Mouse (Mus musculus) E14TG2a.4 (cell line): Measurements from ENCODE around the gene Ago4.
A peak's percentile ranks its signal among the peaks of the same experiment; 100 is the strongest.

Experiments
- H3K27me3 ChIP-seq: 2 replicates; pipeline ENCODE4 v1.6.1; 2014; ENCODE audit warnings: low read length, control low read depth; ENCODE audit not compliant: insufficient read depth
- H3K36me3 ChIP-seq: 2 replicates; pipeline ENCODE4 v1.6.1; 2014; ENCODE audit warnings: low read length, control low read depth; ENCODE audit not compliant: insufficient read depth
- H3K4me1 ChIP-seq: replicated peaks from 2 replicates; pipeline ENCODE4 v1.6.1; 2014; ENCODE audit warnings: low read depth, low read length, control low read depth
- H3K4me3 ChIP-seq: replicated peaks from 2 replicates; pipeline ENCODE4 v1.5.1; 2014; ENCODE audit warnings: mild to moderate bottlenecking, low read length
- H3K9me3 ChIP-seq: 2 replicates; pipeline ENCODE4 v1.6.1; 2014; ENCODE audit warnings: low read length, control low read depth
- CTCF ChIP-seq: conservative IDR thresholded peaks from 2 replicates; pipeline ENCODE4 v1.5.1; 2014; ENCODE audit warnings: low read length
- NANOG ChIP-seq: IDR thresholded peaks from 2 replicates; pipeline ENCODE4 v1.6.1; 2014; ENCODE audit warnings: borderline replicate concordance, low read length, mixed read lengths
- POU5F1 ChIP-seq: IDR thresholded peaks from 2 replicates; pipeline ENCODE4 v1.6.1; 2014; ENCODE audit warnings: low read length, borderline replicate concordance

Gene Ago4

DNA sequence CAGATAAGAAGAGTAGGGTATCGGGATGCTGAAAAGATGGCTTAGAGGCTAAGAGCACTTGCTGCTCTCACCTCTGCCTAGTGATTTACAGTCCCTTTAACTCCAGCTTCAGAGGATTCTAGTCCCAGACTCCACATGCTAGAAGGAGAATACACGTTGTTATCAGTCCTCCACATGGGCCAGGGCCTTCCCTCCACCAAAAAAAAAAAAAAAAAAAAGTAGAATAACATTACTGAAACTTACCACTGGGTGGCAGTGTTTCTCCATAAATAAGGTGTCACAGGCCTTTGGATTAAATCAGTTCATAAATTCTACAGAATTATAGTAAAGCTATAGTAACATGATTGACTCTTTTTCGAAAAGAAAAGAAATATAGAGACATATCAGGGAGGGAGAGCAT, 21.2 kb upstream of the Ago4 start:
- Histone ChIP-seq H3K36me3 (no peaks in the 10 kb centered on the region), H3K9me3 (no peaks in the 10 kb centered on the region), H3K27me3 (0 out of 2 replicates have a peak, but pooled peaks cover 3% of the 10 kb centered on the region), H3K4me3 (no peak overlapping the region), H3K4me1 (peaks cover 15% of the 10 kb centered on the region)
- peak; percentile 30 for TF ChIP-seq CTCF
- no peak for TF ChIP-seq NANOG

DNA sequence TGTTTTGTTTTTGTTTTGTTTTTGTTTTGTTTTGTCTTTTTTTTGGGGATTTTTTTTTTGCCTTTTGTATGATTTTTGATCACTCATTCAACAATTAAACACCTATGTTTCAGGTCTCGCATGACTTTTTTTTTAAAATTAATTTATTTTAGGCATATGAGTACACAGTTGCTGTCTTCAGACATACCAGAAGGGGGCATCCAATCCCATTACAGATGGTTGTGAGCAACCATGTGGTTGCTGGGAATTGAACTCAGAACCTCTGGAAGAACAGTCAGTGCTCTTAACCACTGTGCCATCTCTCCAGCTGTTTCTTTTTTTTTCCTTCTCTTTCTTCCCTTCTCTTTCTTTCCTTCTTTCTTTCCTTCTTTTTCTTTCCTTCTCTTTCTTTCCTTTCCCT, 20.4 kb upstream of the Ago4 start:
- Histone ChIP-seq H3K9me3 (no peaks in the 10 kb centered on the region), H3K4me3 (no peak overlapping the region), H3K36me3 (no peaks in the 10 kb centered on the region), H3K27me3 (0 out of 2 replicates have a peak, but pooled peaks cover 3% of the 10 kb centered on the region), H3K4me1 (peaks cover 15% of the 10 kb centered on the region)
- TF ChIP-seq NANOG: no peak
- TF ChIP-seq CTCF: peak; percentile 26

DNA sequence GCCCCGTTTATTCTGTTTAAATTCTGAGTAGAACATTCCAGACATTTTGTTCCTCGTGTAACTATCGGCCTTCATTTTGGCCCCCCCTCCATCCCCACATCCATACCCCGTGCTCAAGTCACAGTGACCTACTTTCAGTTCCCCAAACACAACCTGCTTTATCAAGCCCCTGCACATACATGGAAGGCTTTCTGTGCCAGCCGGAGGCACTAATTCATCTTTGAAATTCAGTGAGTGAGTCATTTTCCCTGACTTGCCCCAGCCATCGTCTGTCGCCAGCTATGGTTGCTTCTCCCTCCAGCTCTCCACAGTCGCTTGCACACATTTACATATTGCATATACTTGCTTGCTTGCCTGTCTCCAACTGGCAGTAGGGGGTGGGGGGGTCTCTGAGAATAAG, 19.8 kb upstream of the Ago4 start:
- Histone ChIP-seq H3K4me3 (no peak overlapping the region), H3K27me3 (0 out of 2 replicates have a peak, but pooled peaks cover 3% of the 10 kb centered on the region)
- no peak for TF ChIP-seq CTCF
- no peak for TF ChIP-seq POU5F1
- no peak for TF ChIP-seq NANOG

GRCm38 (mm10) chr4:126552136-126552535, 18.9 kb upstream of the Ago4 start:
- no peaks in the 10 kb centered on the region for H3K9me3 ChIP-seq
- TF ChIP-seq POU5F1 (no peak), CTCF (no peak)
- H3K4me1 ChIP-seq: peaks cover 4% of the 10 kb centered on the region
- H3K4me3 ChIP-seq: no peak overlapping the region
- 0 out of 2 replicates have a peak, but pooled peaks cover 3% of the 10 kb centered on the region for H3K27me3 ChIP-seq
- H3K36me3 ChIP-seq: no peaks in the 10 kb centered on the region

More for the DNA sequence above, 19.8 kb upstream of the Ago4 start:
- Histone ChIP-seq H3K9me3 (no peaks in the 10 kb centered on the region), H3K36me3 (no peaks in the 10 kb centered on the region), H3K4me1 (peaks cover 12% of the 10 kb centered on the region)

- no peak for TF ChIP-seq POU5F1
- TF ChIP-seq CTCF: no peak
- no peak for TF ChIP-seq NANOG
- Histone ChIP-seq H3K9me3 (no peaks in the 10 kb centered on the region), H3K36me3 (no peaks in the 10 kb centered on the region), H3K4me1 (no peaks in the 10 kb centered on the region), H3K27me3 (0 out of 2 replicates have a peak, but pooled peaks cover 3% of the 10 kb centered on the region), H3K4me3 (no peak overlapping the region)
Observed at GRCm38 (mm10) chr4:126546183-126546582, 12.9 kb upstream of the Ago4 start.

GRCm38 (mm10) chr4:126545703-126546102, 12.4 kb upstream of the Ago4 start:
- Histone ChIP-seq H3K4me3 (no peak overlapping the region), H3K36me3 (no peaks in the 10 kb centered on the region), H3K9me3 (no peaks in the 10 kb centered on the region), H3K27me3 (no peaks in the 10 kb centered on the region), H3K4me1 (no peaks in the 10 kb centered on the region)
- TF ChIP-seq CTCF: no peak
- TF ChIP-seq NANOG: no peak
- no peak for TF ChIP-seq POU5F1

GRCm38 (mm10) chr4:126545016-126545415, 11.7 kb upstream of the Ago4 start:
- H3K4me1 ChIP-seq: no peaks in the 10 kb centered on the region
- H3K27me3 ChIP-seq: no peaks in the 10 kb centered on the region
- TF ChIP-seq POU5F1 (no peak), CTCF (no peak)
- no peaks in the 10 kb centered on the region for H3K9me3 ChIP-seq
- no peak overlapping the region for H3K4me3 ChIP-seq
- H3K36me3 ChIP-seq: no peaks in the 10 kb centered on the region

DNA sequence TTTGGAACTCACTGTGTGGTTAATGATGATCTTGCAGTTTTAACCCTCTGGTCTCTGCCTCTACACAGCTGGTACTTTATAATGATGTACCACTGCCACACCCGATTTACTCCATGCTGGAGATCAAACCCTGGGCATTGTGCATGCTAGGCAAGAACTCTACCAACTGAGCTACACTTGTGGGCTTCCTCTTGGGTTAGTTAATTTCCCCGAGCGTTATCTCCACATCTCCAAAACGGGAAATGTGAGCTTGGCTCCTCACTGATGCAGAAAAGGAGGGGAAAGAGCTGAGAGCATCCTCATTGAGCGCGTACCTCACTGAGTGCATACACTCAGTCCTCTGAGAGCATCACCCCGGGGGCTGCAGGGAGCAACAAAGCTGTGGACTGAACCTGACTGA, 9.6 kb upstream of the Ago4 start:
- H3K27me3 ChIP-seq: no peaks in the 10 kb centered on the region

GRCm38 (mm10) chr4:126540487-126541071, 7.3 kb upstream of the Ago4 start:
- Histone ChIP-seq H3K4me1 (no peaks in the 10 kb centered on the region), H3K4me3 (no peak overlapping the region), H3K36me3 (no peaks in the 10 kb centered on the region), H3K27me3 (no peaks in the 10 kb centered on the region), H3K9me3 (no peaks in the 10 kb centered on the region)
- no peak for TF ChIP-seq POU5F1
- no peak for TF ChIP-seq NANOG

More for the DNA sequence above, 9.6 kb upstream of the Ago4 start:
- TF ChIP-seq CTCF: no peak
- no peak for TF ChIP-seq NANOG
- no peak for TF ChIP-seq POU5F1
- H3K4me3 ChIP-seq: no peak overlapping the region
- no peaks in the 10 kb centered on the region for H3K4me1 ChIP-seq
- H3K36me3 ChIP-seq: no peaks in the 10 kb centered on the region
- H3K9me3 ChIP-seq: no peaks in the 10 kb centered on the region
